Mouse (Mus musculus) megakaryocyte, embryonic 14.5 days (primary cell): ENCODE data around the gene Hsh2d.

Experiments used
- FLI1 ChIP-seq: IDR thresholded peaks from 2 replicates; pipeline ENCODE4 v1.6.1; 2012; ENCODE audit warnings: low read length, inconsistent platforms, mixed read lengths
- GATA1 ChIP-seq: IDR thresholded peaks from 3 replicates; pipeline ENCODE4 v1.6.1; 2012; ENCODE audit warnings: mixed read lengths, low read length, inconsistent platforms, borderline replicate concordance

DNA sequence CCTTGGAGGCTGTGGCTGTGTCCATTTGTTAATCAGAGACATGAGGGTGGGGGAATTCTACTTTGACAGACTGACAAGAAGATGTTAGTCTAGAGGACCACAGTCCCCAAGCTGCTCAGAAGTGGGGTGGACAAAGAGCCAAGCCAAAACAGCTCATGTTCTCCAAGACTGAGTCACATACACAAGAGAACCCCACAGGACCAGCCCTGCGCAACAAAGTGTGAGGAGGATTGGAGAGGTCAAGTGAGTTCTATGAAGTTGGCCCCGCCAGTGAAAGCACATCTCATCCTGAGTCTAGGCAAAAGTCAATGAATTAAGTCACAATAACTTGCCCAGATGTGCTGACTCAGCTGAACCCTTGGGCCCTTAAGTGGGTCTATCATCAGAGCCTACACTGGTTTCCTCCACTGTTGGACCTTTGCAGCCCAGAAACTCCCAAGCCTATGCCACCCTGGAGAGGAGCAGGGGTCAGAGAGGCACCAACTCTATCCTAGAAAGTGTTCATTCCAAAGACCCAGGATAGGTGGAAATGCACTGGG is 1.6 kb upstream of the Hsh2d start:
- TF ChIP-seq GATA1 (no peak), FLI1 (no peak)
